Mouse (Mus musculus) midbrain, embryonic 12.5 days (tissue): ENCODE measurements at regions not wholly inside any gene's neighbourhood (a gene's known extent, or its start where the extent isn't known, plus 50 kb on each side); places are given as distances from the start of the nearest gene placed in this dataset.

Source experiments
- ATAC-seq: fragments of 200-750 bp; cut with Nextera tagmentation; 2 replicates; pipeline ENCODE4 v1.8.0; 2017; ENCODE audit warnings: low read depth, moderate TSS enrichment, moderate library complexity; ENCODE audit not compliant: low FRiP score
- H3K27ac ChIP-seq: fragments of 300-500 bp; sonication (generic); replicated peaks from 2 replicates; pipeline ENCODE4 v1.5.1; 2016; ENCODE audit warnings: mild to moderate bottlenecking
- H3K27me3 ChIP-seq: fragments of 300-500 bp; sonication (generic); 2 replicates; pipeline ENCODE4 v1.6.1; 2016; ENCODE audit warnings: mild to moderate bottlenecking
- H3K36me3 ChIP-seq: fragments of 300-500 bp; sonication (generic); 2 replicates; pipeline ENCODE4 v1.6.1; 2016
- H3K4me1 ChIP-seq: fragments of 300-500 bp; sonication (generic); 2 replicates; pipeline ENCODE4 v1.6.1; 2016
- H3K4me2 ChIP-seq: fragments of 300-500 bp; sonication (generic); replicated peaks from 2 replicates; pipeline ENCODE4 v1.6.1; 2016; ENCODE audit warnings: mild to moderate bottlenecking, moderate library complexity
- H3K4me3 ChIP-seq: fragments of 300-500 bp; sonication (generic); 2 replicates; pipeline ENCODE4 v1.5.1; 2016; ENCODE audit warnings: mild to moderate bottlenecking
- H3K9ac ChIP-seq: fragments of 300-500 bp; sonication (generic); replicated peaks from 2 replicates; pipeline ENCODE4 v1.6.1; 2016; ENCODE audit warnings: mild to moderate bottlenecking, moderate library complexity
- H3K9me3 ChIP-seq: fragments of 300-500 bp; sonication (generic); 2 replicates; pipeline ENCODE4 v1.6.1; 2016; ENCODE audit warnings: mild to moderate bottlenecking
- WGBS: fragments of 180-500 bp; shearing (Covaris S2); methylation state at CpG from one replicate; pipeline ENCODE4 v1.1.7; 2016; 5-methylcytosine and 5-hydroxymethylcytosine counted together

DNA sequence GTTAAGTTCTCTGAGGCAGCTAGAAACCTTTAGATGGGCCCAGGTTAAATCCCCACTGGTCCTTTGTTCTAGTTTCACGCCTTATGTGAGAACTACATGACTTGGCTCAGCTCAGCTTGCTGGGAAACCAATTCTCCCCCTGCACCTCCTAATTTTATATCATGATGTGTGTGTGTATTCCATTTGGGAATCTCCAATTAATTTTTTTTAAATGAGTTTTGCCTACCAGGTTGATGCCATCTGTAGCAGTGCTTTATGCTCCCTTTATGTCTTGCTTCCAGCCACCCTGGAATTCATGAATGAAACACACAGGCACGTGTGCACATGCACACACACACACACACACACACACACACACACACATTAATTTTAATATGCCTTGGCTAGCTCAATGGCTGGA is 180.0 kb upstream of the Gli3 start:
- Histone ChIP-seq H3K27me3 (no peaks in the 10 kb centered on the region), H3K36me3 (no peaks in the 10 kb centered on the region), H3K9me3 (0 out of 2 replicates have a peak, but pooled peaks cover 6% of the 10 kb centered on the region), H3K9ac (no peak overlapping the region), H3K4me1 (no peaks in the 10 kb centered on the region), H3K4me3 (no peak overlapping the region), H3K4me2 (no peak overlapping the region), H3K27ac (no peak overlapping the region)
- no peak for ATAC-seq
- WGBS: 30% methylated on average over 2 of the region's 2 CpGs

DNA sequence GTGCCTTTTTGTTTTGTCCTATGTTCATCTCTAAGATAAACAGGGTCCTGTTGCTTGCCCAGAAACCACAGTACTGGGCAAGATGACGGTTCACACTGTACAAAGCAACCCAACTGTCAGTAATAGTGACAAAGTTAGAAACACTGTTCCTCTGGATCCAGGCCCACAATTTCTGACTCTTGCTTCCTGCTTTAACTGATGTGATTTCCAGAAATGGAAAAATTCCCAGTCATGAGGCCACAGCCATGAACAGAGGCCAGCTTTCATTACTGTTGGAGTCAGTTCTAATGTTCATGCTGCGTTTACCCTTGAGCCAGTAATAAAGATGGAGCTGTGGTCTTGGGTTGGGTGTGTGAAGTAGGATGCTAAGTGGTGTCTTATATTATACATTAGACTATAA is 164.6 kb upstream of the Gli3 start:
- Histone ChIP-seq H3K4me2 (no peak overlapping the region), H3K4me1 (no peaks in the 10 kb centered on the region), H3K36me3 (no peaks in the 10 kb centered on the region), H3K9me3 (no peaks in the 10 kb centered on the region), H3K4me3 (no peak overlapping the region), H3K9ac (no peak overlapping the region), H3K27me3 (no peaks in the 10 kb centered on the region), H3K27ac (no peak overlapping the region)
- ATAC-seq: no peak
- 89% methylated on average over 2 of the region's 2 CpGs for WGBS

GRCm38 (mm10) chr13:15325413-15325812 is 137.6 kb upstream of the Gli3 start:
- Histone ChIP-seq H3K4me1 (no peaks in the 10 kb centered on the region), H3K9me3 (0 out of 2 replicates have a peak, but pooled peaks cover 3% of the 10 kb centered on the region), H3K27me3 (no peaks in the 10 kb centered on the region), H3K4me3 (no peak overlapping the region), H3K36me3 (no peaks in the 10 kb centered on the region), H3K4me2 (no peak overlapping the region), H3K27ac (no peak overlapping the region), H3K9ac (no peak overlapping the region)
- 65% methylated on average over 4 of the region's 4 CpGs for WGBS
- no peak for ATAC-seq

- 82% methylated on average over 3 of the region's 3 CpGs for WGBS
- H3K36me3 ChIP-seq: no peaks in the 10 kb centered on the region
Measured at GRCm38 (mm10) chr13:15326146-15326545, 136.9 kb upstream of the Gli3 start.

DNA sequence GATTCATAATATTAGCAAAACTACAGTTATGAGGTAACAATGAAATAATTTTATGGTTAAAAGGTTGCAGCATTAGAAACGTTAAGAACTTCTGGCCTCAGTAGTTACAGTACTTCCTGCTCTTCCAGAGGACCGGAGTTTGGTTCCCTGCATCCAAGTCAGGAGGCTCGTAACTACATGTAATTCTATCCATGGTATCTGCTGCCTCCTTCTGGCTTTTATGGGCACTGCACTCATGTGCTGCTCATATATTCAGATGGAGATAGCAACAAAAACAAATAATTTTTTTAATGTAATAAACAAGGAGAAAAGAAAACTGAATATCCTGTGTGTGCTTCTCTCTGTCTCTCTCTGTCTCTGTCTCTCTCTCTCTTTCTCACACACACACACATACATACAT is 133.5 kb upstream of the Gli3 start:
- H3K9me3 ChIP-seq: no peaks in the 10 kb centered on the region
- ATAC-seq: no peak
- H3K4me2 ChIP-seq: no peak overlapping the region
- no peaks in the 10 kb centered on the region for H3K27me3 ChIP-seq
- H3K27ac ChIP-seq: no peak overlapping the region
- H3K9ac ChIP-seq: no peak overlapping the region
- H3K4me3 ChIP-seq: no peak overlapping the region
- H3K36me3 ChIP-seq: no peaks in the 10 kb centered on the region
- 90% methylated on average over 3 of the region's 3 CpGs for WGBS
- H3K4me1 ChIP-seq: no peaks in the 10 kb centered on the region

More at GRCm38 (mm10) chr13:15326146-15326545, 136.9 kb upstream of the Gli3 start:
- no peak for ATAC-seq
- no peak overlapping the region for H3K9ac ChIP-seq
- H3K27me3 ChIP-seq: no peaks in the 10 kb centered on the region
- no peak overlapping the region for H3K27ac ChIP-seq
- H3K9me3 ChIP-seq: 0 out of 2 replicates have a peak, but pooled peaks cover 3% of the 10 kb centered on the region
- no peak overlapping the region for H3K4me2 ChIP-seq
- no peak overlapping the region for H3K4me3 ChIP-seq
- no peaks in the 10 kb centered on the region for H3K4me1 ChIP-seq

DNA sequence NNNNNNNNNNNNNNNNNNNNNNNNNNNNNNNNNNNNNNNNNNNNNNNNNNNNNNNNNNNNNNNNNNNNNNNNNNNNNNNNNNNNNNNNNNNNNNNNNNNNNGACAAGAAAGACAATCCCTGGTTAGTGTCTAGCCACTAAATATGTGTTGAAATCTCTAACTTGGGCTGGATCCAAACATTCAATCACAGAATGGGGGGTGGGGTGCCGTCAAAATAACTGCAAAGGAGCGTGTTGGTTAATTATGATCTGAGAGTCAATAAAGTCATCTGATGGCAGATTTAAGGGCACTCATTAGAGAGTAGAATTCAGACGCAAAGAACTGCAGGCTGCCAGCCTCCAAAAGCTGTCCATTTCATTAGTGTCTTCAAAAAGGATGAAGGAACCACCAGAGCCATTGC is 119.6 kb upstream of the Gli3 start:
- Histone ChIP-seq H3K4me3 (no peak overlapping the region), H3K9ac (no peak overlapping the region), H3K9me3 (no peaks in the 10 kb centered on the region), H3K4me1 (no peaks in the 10 kb centered on the region; the same call in 1 of the 2 replicates), H3K27me3 (no peaks in the 10 kb centered on the region), H3K27ac (no peak overlapping the region), H3K4me2 (no peak overlapping the region), H3K36me3 (no peaks in the 10 kb centered on the region)
- WGBS: 75% methylated on average over 3 of the region's 3 CpGs
- ATAC-seq: no peak

- Histone ChIP-seq H3K27me3 (no peaks in the 10 kb centered on the region), H3K4me3 (no peak overlapping the region), H3K4me1 (no peaks in the 10 kb centered on the region; the same call in 1 of the 2 replicates), H3K36me3 (no peaks in the 10 kb centered on the region), H3K9ac (no peak overlapping the region), H3K9me3 (no peaks in the 10 kb centered on the region), H3K4me2 (no peak overlapping the region), H3K27ac (no peak overlapping the region)
- no peak for ATAC-seq
- 20% methylated on average over 2 of the region's 2 CpGs for WGBS
Measured at GRCm38 (mm10) chr13:15346866-15347265, 116.2 kb upstream of the Gli3 start.

DNA sequence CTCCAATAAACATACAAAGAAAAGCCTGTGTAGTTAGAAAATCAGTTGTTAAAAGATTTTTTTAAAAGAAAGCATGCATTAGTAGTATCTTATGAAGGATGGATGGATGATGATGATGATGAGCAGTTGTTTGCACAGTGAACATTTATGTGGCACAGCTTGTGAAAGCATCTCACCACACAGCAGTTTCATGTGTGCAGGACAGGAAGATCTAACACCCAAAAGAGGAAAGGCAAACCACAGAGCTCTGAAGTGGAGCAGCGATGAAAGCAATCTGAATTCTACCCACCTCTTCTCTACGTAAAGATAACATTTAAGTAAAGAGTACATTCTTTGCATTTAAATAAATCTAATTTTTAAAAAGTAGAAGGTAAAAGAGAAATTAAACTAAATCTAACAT is 96.6 kb upstream of the Gli3 start:
- no peaks in the 10 kb centered on the region for H3K36me3 ChIP-seq
- no peaks in the 10 kb centered on the region for H3K9me3 ChIP-seq
- H3K4me2 ChIP-seq: no peak overlapping the region
- 90% methylated on average over 2 of the region's 2 CpGs for WGBS
- no peaks in the 10 kb centered on the region for H3K27me3 ChIP-seq
- no peak overlapping the region for H3K4me3 ChIP-seq
- no peak overlapping the region for H3K9ac ChIP-seq
- H3K4me1 ChIP-seq: no peaks in the 10 kb centered on the region
- ATAC-seq: no peak
- H3K27ac ChIP-seq: no peak overlapping the region

DNA sequence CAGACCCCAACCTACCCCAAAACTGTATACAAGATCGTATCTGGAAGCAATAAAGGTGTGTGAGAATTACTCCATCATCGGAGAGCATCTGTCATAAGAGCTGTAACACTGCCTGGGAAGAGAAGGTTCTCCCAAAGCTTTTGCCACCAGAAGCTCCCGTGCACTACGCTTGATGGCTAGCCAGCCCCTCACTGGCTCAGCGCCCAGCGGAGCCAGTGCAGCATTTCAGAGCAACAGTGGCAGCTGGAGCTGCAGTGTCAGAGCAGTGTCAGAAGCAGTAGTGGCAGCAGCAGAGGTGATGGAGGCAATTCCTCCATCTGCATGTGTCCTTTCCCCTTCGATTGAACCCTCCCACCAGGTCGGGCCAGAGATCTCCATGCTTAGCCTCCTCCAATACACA is 83.0 kb upstream of the Gli3 start:
- Histone ChIP-seq H3K4me2 (no peak overlapping the region), H3K27ac (no peak overlapping the region), H3K9me3 (no peaks in the 10 kb centered on the region), H3K4me1 (no peaks in the 10 kb centered on the region), H3K4me3 (no peak overlapping the region), H3K36me3 (no peaks in the 10 kb centered on the region), H3K27me3 (no peaks in the 10 kb centered on the region), H3K9ac (no peak overlapping the region)
- 87% methylated on average over 8 of the region's 8 CpGs for WGBS
- ATAC-seq: no peak

DNA sequence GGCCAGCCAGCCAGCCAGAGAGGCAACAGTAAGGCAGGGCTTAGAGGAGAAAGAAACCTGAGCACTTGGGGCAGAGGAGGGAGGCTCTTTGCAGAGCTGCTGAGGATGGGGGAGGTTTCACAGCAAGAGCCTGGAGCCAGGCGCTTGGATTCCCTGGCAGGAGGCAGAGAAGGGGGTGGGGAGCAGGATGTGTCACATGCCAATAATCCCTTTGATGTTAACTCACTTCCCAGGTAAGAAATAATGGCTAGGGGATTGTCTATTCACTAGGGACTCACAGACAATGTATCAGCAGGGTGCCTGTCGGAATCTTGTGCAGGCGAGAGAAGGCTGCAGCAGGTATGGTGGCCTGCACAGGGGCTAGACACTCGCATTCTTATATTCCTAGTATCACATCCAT is 67.8 kb upstream of the Gli3 start:
- peak; percentile 83 for ATAC-seq
- Histone ChIP-seq H3K9ac (0 out of 2 replicates have a peak overlapping the region, but pooled peaks have one; percentile 20), H3K9me3 (no peaks in the 10 kb centered on the region), H3K4me1 (peaks cover 7% of the 10 kb centered on the region), H3K4me3 (no peak overlapping the region), H3K36me3 (no peaks in the 10 kb centered on the region), H3K4me2 (peak overlapping the region; percentile 24), H3K27ac (no peak overlapping the region), H3K27me3 (no peaks in the 10 kb centered on the region)
- 4% methylated on average over 4 of the region's 4 CpGs for WGBS

GRCm38 (mm10) chr13:15395694-15396093 is 67.3 kb upstream of the Gli3 start:
- WGBS: 17% methylated on average over 7 of the region's 7 CpGs
- H3K4me2 ChIP-seq: peak overlapping the region; percentile 24
- H3K27ac ChIP-seq: no peak overlapping the region
- H3K36me3 ChIP-seq: no peaks in the 10 kb centered on the region
- H3K27me3 ChIP-seq: no peaks in the 10 kb centered on the region
- H3K9me3 ChIP-seq: no peaks in the 10 kb centered on the region
- H3K9ac ChIP-seq: no peak overlapping the region
- peak; percentile 55; the same call in 1 of the 2 replicates for ATAC-seq
- peaks cover 7% of the 10 kb centered on the region for H3K4me1 ChIP-seq
- no peak overlapping the region for H3K4me3 ChIP-seq

DNA sequence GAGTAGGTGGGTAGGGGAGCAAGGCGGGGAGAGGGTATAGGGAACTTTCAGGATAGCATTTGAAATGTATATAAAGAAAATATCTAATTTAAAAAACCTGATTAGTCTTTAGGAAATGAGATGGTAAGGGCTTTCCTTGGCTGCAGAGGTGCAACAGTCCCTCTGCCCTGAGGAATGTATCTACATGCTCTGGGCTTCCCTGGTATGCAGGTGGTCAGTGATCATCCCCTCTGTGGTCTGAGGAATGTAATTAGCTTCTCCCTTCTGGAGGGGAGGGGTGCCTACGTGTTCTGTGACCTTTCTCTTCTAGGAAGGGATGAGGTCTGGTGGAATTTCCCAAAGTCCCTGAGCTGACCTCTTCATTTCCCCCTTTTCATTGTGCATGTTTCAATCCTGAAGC is 64.4 kb upstream of the Gli3 start:
- no peak overlapping the region for H3K4me3 ChIP-seq
- no peaks in the 10 kb centered on the region for H3K9me3 ChIP-seq
- H3K4me1 ChIP-seq: peaks cover 7% of the 10 kb centered on the region
- H3K36me3 ChIP-seq: no peaks in the 10 kb centered on the region
- 65% methylated on average over 2 of the region's 2 CpGs for WGBS
- H3K4me2 ChIP-seq: no peak overlapping the region
- H3K27me3 ChIP-seq: no peaks in the 10 kb centered on the region
- H3K9ac ChIP-seq: no peak overlapping the region
- no peak overlapping the region for H3K27ac ChIP-seq
- ATAC-seq: no peak
